Mouse (Mus musculus) CH12.LX (cell line): ENCODE measurements around the gene Kif24. TPM values are rescaled to one million over a fixed set of nuclear protein-coding genes. Genes with fewer than 3 reads are reported as not detected.

Source experiments
- DNase-seq: peaks from one replicate; pipeline ENCODE4 v3.0.0-alpha.2; 2013; ENCODE audit errors: extremely low read depth
- H3K27ac ChIP-seq: 2 replicates; pipeline ENCODE4 v1.5.1; 2012; ENCODE audit warnings: low read depth, mild to moderate bottlenecking, control low read depth, moderate library complexity; ENCODE audit not compliant: insufficient read depth
- H3K27me3 ChIP-seq: replicated peaks from 2 replicates; pipeline ENCODE3; 2012; ENCODE audit warnings: inconsistent platforms
- H3K36me3 ChIP-seq, 2 experiments: replicated peaks in 1 of 2; 2 replicates each; pipeline versions ENCODE3 to v1.6.1; 2012; ENCODE audit warnings: inconsistent platforms in 1 of 2, low read length in 1 of 2, mild to moderate bottlenecking in 1 of 2, mixed read lengths in 1 of 2, moderate library complexity in 1 of 2; ENCODE audit not compliant: control insufficient read depth in 1 of 2, insufficient read depth in 1 of 2
- H3K4me1 ChIP-seq, 2 experiments: 2 replicates each; pipeline ENCODE4 v1.6.1; 2012; ENCODE audit warnings: inconsistent platforms in 1 of 2, moderate library complexity in 1 of 2; ENCODE audit not compliant: insufficient read depth in 2 of 2, control insufficient read depth in 1 of 2
- H3K4me2 ChIP-seq: 2 replicates; pipeline ENCODE4 v1.6.1; 2012; ENCODE audit warnings: low read depth, mild to moderate bottlenecking, control low read depth; ENCODE audit not compliant: poor library complexity, insufficient read depth, severe bottlenecking
- H3K4me3 ChIP-seq, 3 experiments: fragments of 150-350 bp in 1 of 3; sonication (generic) in 1 of 3; replicated peaks in 1 of 3; 2 replicates each; pipeline versions ENCODE3 to v1.5.1; 2011 to 2012; ENCODE audit warnings: low read depth in 2 of 3, low read length in 2 of 3, mild to moderate bottlenecking in 2 of 3, moderate library complexity in 2 of 3, control low read depth in 1 of 3, improper control_type of control experiment in 1 of 3, inconsistent platforms in 1 of 3, mixed read lengths in 1 of 3; ENCODE audit not compliant: poor library complexity in 1 of 3
- H3K79me2 ChIP-seq: replicated peaks from 2 replicates; pipeline ENCODE4 v1.6.1; 2012; ENCODE audit warnings: mild to moderate bottlenecking, moderate library complexity; ENCODE audit not compliant: control insufficient read depth, poor library complexity, insufficient read depth, severe bottlenecking; ENCODE audit errors: extremely low read depth
- H3K9ac ChIP-seq: 2 replicates; pipeline ENCODE4 v1.6.1; 2012; ENCODE audit warnings: low read depth, mild to moderate bottlenecking, control low read depth, moderate library complexity; ENCODE audit not compliant: insufficient read depth
- H3K9me3 ChIP-seq: replicated peaks from 2 replicates; pipeline ENCODE3; 2012; ENCODE audit warnings: low read length, inconsistent platforms, mixed read lengths
- CHD1 ChIP-seq: IDR thresholded peaks from 2 replicates; pipeline ENCODE4 v1.6.1; 2012; ENCODE audit warnings: low read depth, low read length, improper control_type of control experiment, inconsistent platforms
- CTCF ChIP-seq, 2 experiments: IDR thresholded peaks in 1 of 2; conservative IDR thresholded peaks in 1 of 2; 2 replicates each; pipeline ENCODE4 v1.5.1; 2011 to 2012; ENCODE audit warnings: low read depth in 2 of 2, low read length in 2 of 2, improper control_type of control experiment in 1 of 2, inconsistent platforms in 1 of 2, mild to moderate bottlenecking in 1 of 2, moderate library complexity in 1 of 2
- E2F4 ChIP-seq: IDR thresholded peaks from 2 replicates; pipeline ENCODE4 v1.6.1; 2011; ENCODE audit warnings: low read depth, low read length, improper control_type of control experiment; ENCODE audit not compliant: insufficient replicate concordance
- GABPA ChIP-seq: IDR thresholded peaks from 2 replicates; pipeline ENCODE4 v1.6.1; 2012; ENCODE audit warnings: low read depth, low read length, improper control_type of control experiment, inconsistent platforms; ENCODE audit not compliant: insufficient replicate concordance
- JUN ChIP-seq: IDR thresholded peaks from 2 replicates; pipeline ENCODE4 v1.6.1; 2011; ENCODE audit warnings: low read depth, mild to moderate bottlenecking, low read length, improper control_type of control experiment, moderate library complexity; ENCODE audit not compliant: insufficient read depth
- MAFK ChIP-seq: IDR thresholded peaks from 2 replicates; pipeline ENCODE4 v1.6.1; 2011; ENCODE audit warnings: low read length, improper control_type of control experiment; ENCODE audit not compliant: insufficient replicate concordance
- MAZ ChIP-seq: IDR thresholded peaks from 2 replicates; pipeline ENCODE4 v1.6.1; 2012; ENCODE audit warnings: low read depth, mild to moderate bottlenecking, inconsistent platforms, low read length, improper control_type of control experiment, moderate library complexity
- MEF2A ChIP-seq: IDR thresholded peaks from 2 replicates; pipeline ENCODE4 v1.6.1; 2014; ENCODE audit warnings: low read depth, mild to moderate bottlenecking, inconsistent platforms, low read length, improper control_type of control experiment, borderline replicate concordance
- MXI1 ChIP-seq: IDR thresholded peaks from 2 replicates; pipeline ENCODE4 v1.6.1; 2011; ENCODE audit warnings: mild to moderate bottlenecking, low read depth, low read length, improper control_type of control experiment
- MYC ChIP-seq: IDR thresholded peaks from 2 replicates; pipeline ENCODE4 v1.6.1; 2011; ENCODE audit warnings: low read depth, mild to moderate bottlenecking, improper control_type of control experiment, low read length
- NRF1 ChIP-seq: IDR thresholded peaks from 2 replicates; pipeline ENCODE4 v1.6.1; 2014; ENCODE audit warnings: low read depth, mild to moderate bottlenecking, inconsistent platforms, low read length, improper control_type of control experiment, moderate library complexity
- POLR2A ChIP-seq: IDR thresholded peaks from 2 replicates; pipeline ENCODE4 v1.6.1; 2011; ENCODE audit warnings: low read depth, mild to moderate bottlenecking, improper control_type of control experiment, low read length
- RAD21 ChIP-seq: IDR thresholded peaks from 2 replicates; pipeline ENCODE4 v1.6.1; 2011; ENCODE audit warnings: low read depth, mild to moderate bottlenecking, low read length, improper control_type of control experiment, moderate library complexity
- SIN3A ChIP-seq: IDR thresholded peaks from 2 replicates; pipeline ENCODE4 v1.6.1; 2012; ENCODE audit warnings: low read length, improper control_type of control experiment, inconsistent platforms
- SMC3 ChIP-seq: IDR thresholded peaks from 2 replicates; pipeline ENCODE4 v1.6.1; 2011; ENCODE audit warnings: low read depth, low read length, improper control_type of control experiment
- TCF12 ChIP-seq: IDR thresholded peaks from 2 replicates; pipeline ENCODE4 v1.6.1; 2014; ENCODE audit warnings: low read depth, mild to moderate bottlenecking, inconsistent platforms, low read length, improper control_type of control experiment
- USF1 ChIP-seq: IDR thresholded peaks from 2 replicates; pipeline ENCODE4 v1.6.1; 2014; ENCODE audit warnings: low read depth, mild to moderate bottlenecking, inconsistent platforms, low read length, improper control_type of control experiment
- USF2 ChIP-seq: conservative IDR thresholded peaks from 2 replicates; pipeline ENCODE4 v1.6.1; 2011; ENCODE audit warnings: low read depth, low read length, improper control_type of control experiment
- ZC3H11A ChIP-seq: IDR thresholded peaks from 2 replicates; pipeline ENCODE4 v1.6.1; 2012; ENCODE audit warnings: low read depth, mild to moderate bottlenecking, inconsistent platforms, low read length, improper control_type of control experiment
- ZMIZ1 ChIP-seq: IDR thresholded peaks from 2 replicates; pipeline ENCODE4 v1.6.1; 2012; ENCODE audit warnings: low read depth, mild to moderate bottlenecking, inconsistent platforms, low read length, improper control_type of control experiment
- ZNF384 ChIP-seq: IDR thresholded peaks from 2 replicates; pipeline ENCODE4 v1.6.1; 2012; ENCODE audit warnings: low read depth, low read length, improper control_type of control experiment, inconsistent platforms
- dilution Hi-C: fragments of 300-500 bp; cut with MboI; formaldehyde crosslinking; loops from 2 replicates; pipeline ENCODE4 v1.14.3; 2020; ENCODE audit warnings: low sequenced_read_pairs; ENCODE audit not compliant: extremely low pct_unique_long_range_greater_than_20kb, extremely low pct_ligation_motif_present
- in situ Hi-C: fragments of 300-500 bp; cut with MboI; formaldehyde crosslinking; loops from 3 replicates; pipeline ENCODE4 v1.14.3; 2019; ENCODE audit warnings: low sequenced_read_pairs, low pct_ligation_motif_present, low pct_unique_long_range_greater_than_20kb, mixed read lengths
- polyA plus RNA-seq: library from polyadenylated mRNA; unstranded; fragments of >175 nt; gene quantifications from 2 replicates; pipeline ENCODE4 v1.2.1, GENCODE M21; 2012; ENCODE audit warnings: low read depth; ENCODE audit not compliant: insufficient read length
- total RNA-seq, 2 experiments: library from RNA; depleted of rRNA; stranded (reverse); fragments of 300-350 nt in 1 of 2; fragments of >200 nt in 1 of 2; gene quantifications; 2 replicates each; pipeline ENCODE4 v1.2.3; 2012 to 2014

Gene Kif24
- total and polyA plus RNA-seq, 3 experiments, result 6.4 to 8.6 (median 8.4) TPM

DNA sequence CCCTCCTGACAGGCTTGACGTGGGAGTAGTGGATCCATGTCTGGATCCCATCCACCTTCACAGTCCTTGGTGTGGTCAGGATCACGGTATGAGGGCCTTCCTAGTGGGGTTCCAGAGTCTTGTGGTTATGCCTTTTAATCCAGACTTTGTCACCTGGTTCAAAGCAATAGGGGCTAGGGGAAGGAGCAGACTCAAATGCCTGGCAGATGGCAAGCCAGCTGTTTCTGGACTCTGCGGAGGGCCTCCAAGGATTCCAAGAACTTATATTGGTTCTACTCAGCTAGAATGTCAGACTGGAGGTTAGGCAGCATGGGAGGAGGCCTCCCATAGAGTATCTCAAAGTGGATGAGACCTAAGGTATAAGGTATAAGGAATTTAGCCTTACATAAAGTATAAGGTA, 17.1 kb downstream of the Kif24 start:
- dilution Hi-C loops (no loop called here), in situ Hi-C loops (no loop called here)
- Histone ChIP-seq H3K4me3 (no peak overlapping the region), H3K9me3 (no peaks in the 10 kb centered on the region), H3K4me2 (no peak overlapping the region), H3K4me1 (peaks cover 0 to 5% of the 10 kb centered on the region in 2 experiments; a peak in 2 of 4 replicates), H3K27me3 (no peaks in the 10 kb centered on the region), H3K27ac (no peak overlapping the region), H3K36me3 (peaks cover 0 to 54% of the 10 kb centered on the region in 2 experiments), H3K79me2 (no peaks in the 10 kb centered on the region), H3K9ac (no peak overlapping the region)
- no peak for DNase-seq
- no peak for TF ChIP-seq CTCF (conservative IDR thresholded peaks at IDR 0.05 in 1 of 2, IDR thresholded peaks at IDR 0.05 in 1 of 2; ENCODE audit: low read depth in 2 of 2, low read length in 2 of 2)
- TF ChIP-seq MYC, result no peak
- TF ChIP-seq ZC3H11A, result no peak
- TF ChIP-seq JUN, result no peak
- TF ChIP-seq MEF2A, result no peak
- TF ChIP-seq MAFK, result no peak
- no peak for TF ChIP-seq TCF12
- TF ChIP-seq SIN3A, result no peak
- TF ChIP-seq CHD1, result no peak
- TF ChIP-seq MXI1, result no peak
- TF ChIP-seq ZNF384, result no peak
- TF ChIP-seq POLR2A, result no peak
- TF ChIP-seq RAD21, result no peak
- TF ChIP-seq USF2, result no peak
- no peak for TF ChIP-seq SMC3
- TF ChIP-seq MAZ, result no peak
- no peak for TF ChIP-seq ZMIZ1
- no peak for TF ChIP-seq USF1
- no peak for TF ChIP-seq E2F4
- no peak for TF ChIP-seq GABPA

DNA sequence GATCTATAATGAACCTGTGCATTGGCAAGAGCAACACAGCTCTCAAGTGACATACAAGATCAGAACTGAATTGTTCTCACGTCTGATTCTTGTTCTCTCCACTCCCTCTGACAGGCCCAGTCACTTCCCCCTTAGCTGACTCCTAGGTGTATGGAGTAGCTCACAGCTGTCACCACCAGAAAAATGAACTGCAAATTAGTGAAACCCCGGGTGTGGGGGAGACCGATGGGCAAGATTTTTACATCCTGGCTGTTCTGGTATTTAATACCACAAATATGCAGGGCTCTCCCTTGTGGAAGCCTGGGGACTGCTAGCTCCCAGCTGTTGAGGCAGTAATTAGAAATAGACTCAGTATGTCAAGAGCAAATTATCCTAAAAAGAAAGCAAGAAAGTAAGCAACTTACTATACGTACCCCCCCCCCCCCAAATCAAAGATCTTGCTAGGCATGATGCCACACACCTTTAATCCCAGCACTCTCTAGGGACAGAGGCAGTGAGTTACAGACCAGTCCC, 21.8 kb downstream of the Kif24 start:
- Histone ChIP-seq H3K4me2 (no peak overlapping the region), H3K4me3 (no peak overlapping the region), H3K4me1 (peaks cover 0 to 8% of the 10 kb centered on the region in 2 experiments; a peak in 2 of 4 replicates), H3K9me3 (no peaks in the 10 kb centered on the region), H3K27me3 (no peaks in the 10 kb centered on the region), H3K79me2 (no peaks in the 10 kb centered on the region), H3K36me3 (peaks cover 0 to 24% of the 10 kb centered on the region in 2 experiments), H3K9ac (no peak overlapping the region), H3K27ac (no peak overlapping the region)
- DNase-seq, result peak; percentile 18
- TF ChIP-seq MYC (no peak), MEF2A (no peak), POLR2A (no peak), CTCF (conservative IDR thresholded peaks at IDR 0.05 in 1 of 2, IDR thresholded peaks at IDR 0.05 in 1 of 2; ENCODE audit: low read depth in 2 of 2, low read length in 2 of 2) (no peak), NRF1 (no peak)
- dilution Hi-C loops (no loop called here), in situ Hi-C loops (no loop called here)
